Comparison of ENCODE assay signal across 10 mouse cellular contexts in genomic region chr5:111835737-111836667, GRCm38 (mm10).
DNase-seq lines count a peak whose midpoint lies in the region; ATAC-seq and TF ChIP-seq lines count a peak whose summit lies in the region.
"Had no signal": no experiment of that assay in that cellular context is flagged by ENCODE, and none has a peak within 500 bp of the region (broad histone marks: within the 10 kb centered on the region; RNA-seq: fewer than 3 reads in every experiment).

No protein-coding gene starts in this region.

- ATAC-seq in kidney, embryonic 14.5 days (ENCODE audit: low FRiP score, low TSS enrichment), result no peak
- ATAC-seq in forebrain, embryonic 11.5 days (replicated peaks; ENCODE audit: low FRiP score), result no peak

- DNase-seq in kidney, postnatal 25 days, result no peak
- no peak for DNase-seq in ES-E14 (ENCODE audit: low read depth, low spot score)
- DNase-seq in forebrain, embryonic 11.5 days (ENCODE audit: low spot score), result no peak
- DNase-seq in midbrain, embryonic 10.5 days (ENCODE audit: low spot score), result no peak
- DNase-seq in gastrocnemius, adult 8-10 months (ENCODE audit: low spot score in 2 of 2), result no peak
- no peak for DNase-seq in yolk sac, embryonic 10.5 days (ENCODE audit: low spot score)
- no peak for DNase-seq in layer of hippocampus, adult 18-20 months (ENCODE audit: low spot score in 2 of 2)
- DNase-seq: cerebellum, adult 2 months; heart, postnatal 4 days had no signal

- in situ Hi-C loops in ES-E14 (cut with MboI; ENCODE audit: low sequenced_read_pairs in 2 of 2, unreplicated experiment in 2 of 2), result no loop called here

- H3K36me3 ChIP-seq in kidney, embryonic 14.5 days (ENCODE audit: control insufficient read depth, insufficient read depth, low read length), result no peaks in the 10 kb centered on the region
- H3K36me3 ChIP-seq in ES-E14 (ENCODE audit: control insufficient read depth, insufficient read depth, low read length, poor library complexity, severe bottlenecking), result no peaks in the 10 kb centered on the region
- no peaks in the 10 kb centered on the region for H3K36me3 ChIP-seq in forebrain, embryonic 11.5 days (ENCODE audit: control insufficient read depth, insufficient read depth, low read length)
- no peaks in the 10 kb centered on the region for H3K36me3 ChIP-seq in midbrain, embryonic 10.5 days

- peaks cover 9% of the 10 kb centered on the region for H3K4me1 ChIP-seq in kidney, embryonic 14.5 days (ENCODE audit: control insufficient read depth, insufficient read depth, low read length)
- peaks cover 0 to 12% of the 10 kb centered on the region in 2 experiments; a peak in 2 of 4 replicates for H3K4me1 ChIP-seq in ES-E14 (ENCODE audit: control insufficient read depth in 2 of 2, insufficient read depth in 2 of 2, low read length in 2 of 2, poor library complexity in 1 of 2)
- H3K4me1 ChIP-seq in forebrain, embryonic 11.5 days (replicated peaks; ENCODE audit: control insufficient read depth, insufficient read depth, low read length), result peaks cover 22% of the 10 kb centered on the region
- H3K4me1 ChIP-seq in midbrain, embryonic 10.5 days, result peaks cover 18% of the 10 kb centered on the region

- 39% methylated on average over 17 of the region's 17 CpGs for WGBS in kidney, embryonic 14.5 days
- 35% methylated on average over 17 of the region's 17 CpGs for WGBS in forebrain, embryonic 11.5 days
- 46% methylated on average over 17 of the region's 17 CpGs for WGBS in midbrain, embryonic 10.5 days

- H3K9ac ChIP-seq in kidney, embryonic 14.5 days (ENCODE audit: low read depth, low read length), result no peak overlapping the region
- peak overlapping the region; percentile 38; the same call in 1 of the 2 replicates for H3K9ac ChIP-seq in ES-E14 (ENCODE audit: insufficient read depth, low read depth, low read length, poor library complexity, severe bottlenecking)
- H3K9ac ChIP-seq in forebrain, embryonic 11.5 days (ENCODE audit: low read length), result no peak overlapping the region

- H3K27me3 ChIP-seq in kidney, embryonic 14.5 days (ENCODE audit: control insufficient read depth, insufficient read depth, low read length), result no peaks in the 10 kb centered on the region
- H3K27me3 ChIP-seq in forebrain, embryonic 11.5 days (ENCODE audit: control insufficient read depth, insufficient read depth, low read length), result peaks cover 26% of the 10 kb centered on the region
- H3K27me3 ChIP-seq in midbrain, embryonic 10.5 days (ENCODE audit: low read depth, poor library complexity, severe bottlenecking), result peaks cover 67% of the 10 kb centered on the region

- H3K4me3 ChIP-seq in kidney, embryonic 14.5 days (ENCODE audit: low read length), result no peak overlapping the region
- H3K4me3 ChIP-seq in ES-E14 (ENCODE audit: insufficient read depth in 1 of 2, low read depth in 1 of 2, low read length in 2 of 2, poor library complexity in 1 of 2, severe bottlenecking in 1 of 2), result peak overlapping the region; percentile 18 to 34; a peak in 2 of 4 replicates
- 0 out of 2 replicates have a peak overlapping the region, but pooled peaks have one; percentile 2 for H3K4me3 ChIP-seq in forebrain, embryonic 11.5 days (ENCODE audit: low read depth, low read length)
- peak overlapping the region; percentile 5; the same call in 1 of the 2 replicates for H3K4me3 ChIP-seq in midbrain, embryonic 10.5 days

- H3K27ac ChIP-seq in kidney, embryonic 14.5 days (ENCODE audit: low read depth, low read length), result no peak overlapping the region
- no peak overlapping the region for H3K27ac ChIP-seq in ES-E14 (ENCODE audit: insufficient read depth, low read depth, low read length, poor library complexity, severe bottlenecking)
- H3K27ac ChIP-seq in forebrain, embryonic 11.5 days (ENCODE audit: low read depth, low read length), result no peak overlapping the region
- peak overlapping the region; percentile 52; the same call in 1 of the 2 replicates for H3K27ac ChIP-seq in midbrain, embryonic 10.5 days (replicated peaks)

- no peaks in the 10 kb centered on the region for H3K9me3 ChIP-seq in kidney, embryonic 14.5 days (ENCODE audit: control insufficient read depth, low read length)
- no peaks in the 10 kb centered on the region for H3K9me3 ChIP-seq in ES-E14 (ENCODE audit: control insufficient read depth, insufficient read depth, low read depth, low read length)
- H3K9me3 ChIP-seq in forebrain, embryonic 11.5 days (ENCODE audit: control insufficient read depth, low read length), result no peaks in the 10 kb centered on the region
- no peaks in the 10 kb centered on the region for H3K9me3 ChIP-seq in midbrain, embryonic 10.5 days (replicated peaks)

- H3K4me2 ChIP-seq in kidney, embryonic 14.5 days (replicated peaks; ENCODE audit: low read depth, low read length), result 0 out of 2 replicates have a peak overlapping the region, but pooled peaks have one; percentile 8
- H3K4me2 ChIP-seq in forebrain, embryonic 11.5 days (ENCODE audit: low read depth, low read length, severe bottlenecking), result peak overlapping the region; percentile 34; the same call in 1 of the 2 replicates

TF ChIP-seq in ES-E14, 5 proteins besides CTCF, POLR2A, EP300 and RAD21:
- TF ChIP-seq ZNF384 (IDR thresholded peaks at IDR 0.05; ENCODE audit: low read depth, low read length), result no peak
- no peak for TF ChIP-seq ZC3H11A (IDR thresholded peaks at IDR 0.05; ENCODE audit: borderline replicate concordance, low read depth, low read length)
- TF ChIP-seq CHD2 (IDR thresholded peaks at IDR 0.05; ENCODE audit: low read depth, low read length), result no peak
- no peak for TF ChIP-seq MAFK (IDR thresholded peaks at IDR 0.05; ENCODE audit: insufficient read depth, low read depth, low read length)
- no peak for TF ChIP-seq HCFC1 (IDR thresholded peaks at IDR 0.05; ENCODE audit: borderline replicate concordance, insufficient read depth, low read length)
